Mouse (Mus musculus): ENCODE results near the gene Pkd2l1. TPM values are rescaled to one million over a fixed set of nuclear protein-coding genes. Genes with fewer than 3 reads are reported as not detected.

The Pkd2l1 gene
- polyA plus RNA-seq, 1 experiment from 2014 or later = 0.08 TPM

DNA sequence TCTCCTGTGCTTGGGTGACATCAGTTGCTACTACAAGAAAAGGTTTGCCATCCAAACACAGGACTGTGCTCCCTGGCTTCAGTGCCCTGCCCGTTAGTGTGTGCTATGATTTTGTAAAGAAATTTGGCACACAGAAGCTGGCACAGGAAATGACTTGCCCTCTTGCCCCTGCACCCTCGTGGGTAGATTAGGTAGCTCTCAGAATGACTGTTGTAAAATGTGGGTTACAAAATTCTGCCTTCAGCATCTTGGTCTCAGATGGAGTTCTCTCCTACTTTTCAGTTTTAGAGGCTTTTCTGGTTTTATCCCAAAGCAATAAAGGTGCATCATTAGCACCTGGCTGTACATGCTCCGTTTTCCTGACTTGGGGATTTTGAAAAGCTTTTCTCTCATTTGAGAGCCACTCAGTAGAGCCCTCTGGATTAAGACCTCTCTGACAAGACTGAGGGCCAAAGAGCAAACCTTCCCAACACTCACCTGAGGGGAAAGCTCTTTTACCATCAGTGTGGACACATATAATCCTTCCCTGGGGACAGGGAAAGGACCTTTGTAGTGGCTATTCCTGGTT lies 25.8 kb upstream of the Pkd2l1 start:
- H3K36me3 ChIP-seq (ENCODE audit: insufficient read depth, low read length) = no peaks in the 10 kb centered on the region
- no peak overlapping the region for H3K9ac ChIP-seq (ENCODE audit: low read depth, low read length)
- no peak overlapping the region for H3K27ac ChIP-seq
- H3K4me2 ChIP-seq (ENCODE audit: low read length) = no peak overlapping the region
- no peaks in the 10 kb centered on the region for H3K27me3 ChIP-seq (ENCODE audit: insufficient read depth, low read length)
- no peak for DNase-seq (ENCODE audit: low spot score)
- no peak for TF ChIP-seq CTCF (IDR thresholded peaks at IDR 0.05; ENCODE audit: low read depth)
- 52% methylated on average over 3 of the region's 3 CpGs for WGBS
- no peaks in the 10 kb centered on the region for H3K9me3 ChIP-seq (replicated peaks; ENCODE audit: low read length)
- no peaks in the 10 kb centered on the region for H3K4me1 ChIP-seq (replicated peaks; ENCODE audit: insufficient read depth, low read length)
- H3K4me3 ChIP-seq (replicated peaks; ENCODE audit: low read depth, low read length) = no peak overlapping the region
- no peak for ATAC-seq (replicated peaks; ENCODE audit: low FRiP score, low read depth)

DNA sequence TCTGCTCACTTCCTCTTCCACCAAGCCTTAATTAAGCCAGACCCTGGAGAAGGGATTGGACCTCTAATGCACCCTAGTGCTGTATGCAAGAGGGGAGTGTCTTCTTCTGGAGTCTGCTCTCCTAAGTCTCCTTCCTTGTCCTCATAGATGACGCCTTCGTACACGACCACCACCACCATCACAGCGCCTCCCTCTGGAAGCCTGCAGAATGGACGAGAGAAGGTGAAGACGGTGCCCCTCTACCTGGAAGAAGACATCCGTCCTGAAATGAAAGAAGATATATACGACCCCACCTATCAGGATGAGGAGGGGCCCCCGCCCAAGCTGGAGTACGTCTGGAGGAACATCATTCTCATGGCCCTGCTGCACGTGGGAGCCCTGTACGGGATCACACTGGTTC lies 23.0 kb upstream of the Pkd2l1 start:
- WGBS = 70% methylated on average over 12 of the region's 12 CpGs
- H3K9ac ChIP-seq (ENCODE audit: low read depth, low read length) = no peak overlapping the region
- ATAC-seq (replicated peaks; ENCODE audit: low FRiP score, low read depth) = no peak

DNA sequence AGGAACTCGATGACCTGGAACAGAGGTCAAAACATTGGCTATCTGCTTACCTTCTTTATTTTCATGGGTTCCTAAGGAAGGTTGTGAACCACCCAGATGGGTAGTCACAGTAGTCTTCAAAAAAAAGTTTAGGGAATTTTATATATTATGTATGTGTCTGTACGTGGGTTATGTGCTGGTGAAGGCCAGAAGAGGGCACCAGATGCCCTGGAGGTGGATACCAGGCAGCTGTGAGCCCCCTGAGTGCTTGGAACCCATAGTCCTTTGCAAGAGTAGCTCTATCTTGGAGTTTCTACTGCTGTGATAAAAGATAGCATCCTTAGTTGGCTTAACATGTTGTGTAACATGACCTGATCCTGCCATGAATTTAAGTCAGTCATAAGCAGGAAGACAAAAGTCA lies 14.8 kb upstream of the Pkd2l1 start:
- H3K27ac ChIP-seq = no peak overlapping the region
- no peak for DNase-seq (ENCODE audit: low spot score)
- no peak overlapping the region for H3K4me3 ChIP-seq (replicated peaks; ENCODE audit: low read depth, low read length)
- no peaks in the 10 kb centered on the region for H3K9me3 ChIP-seq (replicated peaks; ENCODE audit: low read length)
- H3K27me3 ChIP-seq (ENCODE audit: insufficient read depth, low read length) = no peaks in the 10 kb centered on the region
- no peak overlapping the region for H3K9ac ChIP-seq (ENCODE audit: low read depth, low read length)
- H3K4me2 ChIP-seq (ENCODE audit: low read length) = no peak overlapping the region
- TF ChIP-seq CTCF (IDR thresholded peaks at IDR 0.05; ENCODE audit: low read depth) = peak; percentile 36; the same call in 1 of the 2 replicates
- no peaks in the 10 kb centered on the region for H3K36me3 ChIP-seq (ENCODE audit: insufficient read depth, low read length)
- 74% methylated on average over 2 of the region's 2 CpGs for WGBS
- no peaks in the 10 kb centered on the region for H3K4me1 ChIP-seq (replicated peaks; ENCODE audit: insufficient read depth, low read length)
- no peak for ATAC-seq (replicated peaks; ENCODE audit: low FRiP score, low read depth)

More for the DNA sequence above, 23.0 kb upstream of the Pkd2l1 start:
- Histone ChIP-seq H3K27ac (no peak overlapping the region), H3K4me3 (replicated peaks; ENCODE audit: low read depth, low read length) (no peak overlapping the region), H3K36me3 (ENCODE audit: insufficient read depth, low read length) (no peaks in the 10 kb centered on the region), H3K4me1 (replicated peaks; ENCODE audit: insufficient read depth, low read length) (no peaks in the 10 kb centered on the region), H3K4me2 (ENCODE audit: low read length) (no peak overlapping the region), H3K9me3 (replicated peaks; ENCODE audit: low read length) (no peaks in the 10 kb centered on the region), H3K27me3 (ENCODE audit: insufficient read depth, low read length) (no peaks in the 10 kb centered on the region)
- TF ChIP-seq CTCF (IDR thresholded peaks at IDR 0.05; ENCODE audit: low read depth) = 0 out of 2 replicates have a peak, but pooled peaks have one; percentile 8
- no peak for DNase-seq (ENCODE audit: low spot score)

DNA sequence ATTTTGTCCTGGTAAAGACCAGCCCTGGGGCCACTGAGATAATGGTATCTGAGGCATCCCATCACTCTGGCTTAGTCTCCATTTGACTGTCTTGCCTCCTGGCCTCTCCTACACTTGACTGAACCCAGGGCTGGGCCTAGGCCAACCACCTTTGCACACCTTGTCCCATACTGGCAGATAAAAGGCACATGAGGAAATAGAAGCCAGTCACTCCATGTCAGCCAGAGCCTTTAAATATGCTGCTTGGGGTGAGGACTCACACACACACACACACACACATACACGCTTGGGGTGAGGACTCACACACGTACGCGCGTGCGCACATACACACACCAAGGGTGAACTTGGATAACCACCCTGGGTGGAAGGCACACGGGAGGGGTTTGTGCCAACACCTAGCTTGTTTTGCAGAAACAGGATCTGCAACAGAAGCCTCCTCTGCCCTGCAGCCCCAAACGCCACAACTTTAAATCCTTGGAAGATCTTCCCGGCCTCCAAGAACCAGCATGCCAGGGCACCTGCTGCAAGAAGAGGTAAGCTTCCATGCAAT lies 10.8 kb upstream of the Pkd2l1 start, which contains the start of gene Scd3:
Gene Scd3 (plus strand): TSS at position 255 of the 550 bp plus-strand sequence.
- DNase-seq (ENCODE audit: low spot score) (no peak), ATAC-seq (replicated peaks; ENCODE audit: low FRiP score, low read depth) (no peak)
- no peaks in the 10 kb centered on the region for H3K27me3 ChIP-seq (ENCODE audit: insufficient read depth, low read length)
- no peaks in the 10 kb centered on the region for H3K4me1 ChIP-seq (replicated peaks; ENCODE audit: insufficient read depth, low read length)
- H3K27ac ChIP-seq = no peak within 1 kb of the TSS
- no peak within 1 kb of the TSS for H3K9ac ChIP-seq (ENCODE audit: low read depth, low read length)
- H3K9me3 ChIP-seq (replicated peaks; ENCODE audit: low read length) = no peaks in the 10 kb centered on the region
- TF ChIP-seq CTCF (IDR thresholded peaks at IDR 0.05; ENCODE audit: low read depth) = no peak
- no peak within 1 kb of the TSS for H3K4me3 ChIP-seq (replicated peaks; ENCODE audit: low read depth, low read length)
- no peak within 1 kb of the TSS for H3K4me2 ChIP-seq (ENCODE audit: low read length)
- H3K36me3 ChIP-seq (ENCODE audit: insufficient read depth, low read length) = no peaks in the 10 kb centered on the region
- 93% methylated on average over 9 of the region's 9 CpGs for WGBS

- Histone ChIP-seq H3K4me1 (replicated peaks; ENCODE audit: insufficient read depth, low read length) (no peaks in the 10 kb centered on the region), H3K27ac (no peak overlapping the region), H3K36me3 (ENCODE audit: insufficient read depth, low read length) (no peaks in the 10 kb centered on the region), H3K4me3 (replicated peaks; ENCODE audit: low read depth, low read length) (no peak overlapping the region), H3K4me2 (ENCODE audit: low read length) (no peak overlapping the region), H3K9ac (ENCODE audit: low read depth, low read length) (no peak overlapping the region), H3K9me3 (replicated peaks; ENCODE audit: low read length) (no peaks in the 10 kb centered on the region), H3K27me3 (ENCODE audit: insufficient read depth, low read length) (no peaks in the 10 kb centered on the region)
- ATAC-seq (replicated peaks; ENCODE audit: low FRiP score, low read depth) (no peak), DNase-seq (ENCODE audit: low spot score) (peak; percentile 20)
- peak; percentile 60 for TF ChIP-seq CTCF (IDR thresholded peaks at IDR 0.05; ENCODE audit: low read depth)
- WGBS = 81% methylated on average over 2 of the region's 2 CpGs
Measured at GRCm38 (mm10) chr19:44198964-44199363, 6.7 kb upstream of the Pkd2l1 start.

- no peaks in the 10 kb centered on the region for H3K27me3 ChIP-seq (ENCODE audit: insufficient read depth, low read length)
- ATAC-seq (replicated peaks; ENCODE audit: low FRiP score, low read depth) (no peak), DNase-seq (ENCODE audit: low spot score) (no peak)
- WGBS = 89% methylated on average over 6 of the region's 6 CpGs
- H3K36me3 ChIP-seq (ENCODE audit: insufficient read depth, low read length) = no peaks in the 10 kb centered on the region
- no peak overlapping the region for H3K4me3 ChIP-seq (replicated peaks; ENCODE audit: low read depth, low read length)
- TF ChIP-seq CTCF (IDR thresholded peaks at IDR 0.05; ENCODE audit: low read depth) = no peak
- no peak overlapping the region for H3K9ac ChIP-seq (ENCODE audit: low read depth, low read length)
- H3K27ac ChIP-seq = no peak overlapping the region
- no peak overlapping the region for H3K4me2 ChIP-seq (ENCODE audit: low read length)
- H3K9me3 ChIP-seq (replicated peaks; ENCODE audit: low read length) = no peaks in the 10 kb centered on the region
- H3K4me1 ChIP-seq (replicated peaks; ENCODE audit: insufficient read depth, low read length) = no peaks in the 10 kb centered on the region
Measured at GRCm38 (mm10) chr19:44198494-44198893, 6.3 kb upstream of the Pkd2l1 start.
